Mouse (Mus musculus): ENCODE measurements around the gene Gm9573. TPM values are rescaled to one million over a fixed set of nuclear protein-coding genes. Genes with fewer than 3 reads are reported as not detected.

The Gm9573 gene
- polyA plus RNA-seq, 1 experiment: not detected

DNA sequence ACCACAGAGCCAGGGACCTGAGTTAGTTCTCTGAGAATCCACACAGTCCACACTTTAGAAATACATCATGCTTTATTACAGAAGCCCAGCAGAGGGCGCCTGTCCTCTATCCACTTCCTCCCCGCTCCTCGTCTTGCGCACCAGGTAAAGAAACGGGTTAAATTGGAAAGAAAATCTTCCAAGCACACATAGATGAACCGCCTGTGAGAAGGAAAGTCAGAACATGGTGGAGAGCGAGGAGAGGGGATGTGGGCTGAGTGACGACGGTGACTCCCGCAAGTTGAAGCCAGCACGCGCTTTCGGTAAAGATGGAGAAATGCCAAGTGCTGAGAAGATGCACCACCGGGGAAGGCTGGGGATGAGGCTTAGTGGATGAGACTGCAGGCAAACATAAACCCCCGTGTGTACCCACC lies 9.3 kb upstream of the Gm9573 start:
- TF ChIP-seq POLR2A (IDR thresholded peaks at IDR 0.05; ENCODE audit: low read depth, low read length): no peak
- TF ChIP-seq CTCF (conservative IDR thresholded peaks at IDR 0.05; ENCODE audit: insufficient read depth, insufficient read length, low read depth, low read length): peak; percentile 72
- Histone ChIP-seq H3K27ac (ENCODE audit: insufficient read depth, low read depth, low read length) (no peak overlapping the region), H3K4me1 (ENCODE audit: control insufficient read depth, insufficient read depth, low read length) (no peaks in the 10 kb centered on the region; the same call in 1 of the 2 replicates), H3K4me3 (ENCODE audit: insufficient read depth, low read depth, low read length) (peak overlapping the region; percentile 46), H3K27me3 (replicated peaks; ENCODE audit: control insufficient read depth, insufficient read depth, low read length) (no peaks in the 10 kb centered on the region), H3K36me3 (ENCODE audit: control insufficient read depth, insufficient read depth, low read length) (no peaks in the 10 kb centered on the region)
- peak; percentile 81 for DNase-seq
- WGBS: under 1% methylated on average over 15 of the region's 15 CpGs

DNA sequence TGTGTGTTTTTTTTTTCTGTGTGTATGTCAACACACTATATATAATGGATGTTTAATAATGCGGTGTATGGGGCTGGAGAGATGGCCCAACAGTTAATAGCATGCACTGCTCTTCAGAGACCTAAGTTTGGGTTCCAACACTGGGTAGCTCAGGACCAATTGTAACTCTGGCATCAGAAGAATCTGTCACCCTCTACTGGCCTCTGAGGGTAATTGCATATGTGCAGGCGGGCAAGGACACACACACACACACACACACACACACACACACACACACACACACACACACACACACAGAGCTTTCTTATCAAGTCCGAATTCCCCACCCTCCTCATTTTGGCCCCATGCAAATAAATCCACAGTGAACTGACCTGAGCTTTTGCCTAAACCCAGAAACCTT lies 8.8 kb upstream of the Gm9573 start:
- Histone ChIP-seq H3K36me3 (ENCODE audit: control insufficient read depth, insufficient read depth, low read length) (no peaks in the 10 kb centered on the region), H3K27ac (ENCODE audit: insufficient read depth, low read depth, low read length) (no peak overlapping the region), H3K4me1 (ENCODE audit: control insufficient read depth, insufficient read depth, low read length) (no peaks in the 10 kb centered on the region; the same call in 1 of the 2 replicates), H3K4me3 (ENCODE audit: insufficient read depth, low read depth, low read length) (no peak overlapping the region), H3K27me3 (replicated peaks; ENCODE audit: control insufficient read depth, insufficient read depth, low read length) (no peaks in the 10 kb centered on the region)
- no peak for DNase-seq
- 73% methylated on average over 3 of the region's 3 CpGs for WGBS
- TF ChIP-seq CTCF (conservative IDR thresholded peaks at IDR 0.05; ENCODE audit: insufficient read depth, insufficient read length, low read depth, low read length) (0 out of 2 replicates have a peak, but pooled peaks have one; percentile 24), POLR2A (IDR thresholded peaks at IDR 0.05; ENCODE audit: low read depth, low read length) (no peak)

GRCm38 (mm10) chr17:35633992-35634391 lies 7.6 kb upstream of the Gm9573 start:
- Histone ChIP-seq H3K4me3 (ENCODE audit: insufficient read depth, low read depth, low read length) (no peak overlapping the region), H3K4me1 (ENCODE audit: control insufficient read depth, insufficient read depth, low read length) (no peaks in the 10 kb centered on the region; the same call in 1 of the 2 replicates), H3K27ac (ENCODE audit: insufficient read depth, low read depth, low read length) (no peak overlapping the region), H3K27me3 (replicated peaks; ENCODE audit: control insufficient read depth, insufficient read depth, low read length) (no peaks in the 10 kb centered on the region), H3K36me3 (ENCODE audit: control insufficient read depth, insufficient read depth, low read length) (no peaks in the 10 kb centered on the region)
- WGBS: 22% methylated on average over 1 of the region's 1 CpGs
- DNase-seq: peak; percentile 56
- TF ChIP-seq POLR2A (IDR thresholded peaks at IDR 0.05; ENCODE audit: low read depth, low read length) (no peak), CTCF (conservative IDR thresholded peaks at IDR 0.05; ENCODE audit: insufficient read depth, insufficient read length, low read depth, low read length) (peak; percentile 51; the same call in 1 of the 2 replicates)

DNA sequence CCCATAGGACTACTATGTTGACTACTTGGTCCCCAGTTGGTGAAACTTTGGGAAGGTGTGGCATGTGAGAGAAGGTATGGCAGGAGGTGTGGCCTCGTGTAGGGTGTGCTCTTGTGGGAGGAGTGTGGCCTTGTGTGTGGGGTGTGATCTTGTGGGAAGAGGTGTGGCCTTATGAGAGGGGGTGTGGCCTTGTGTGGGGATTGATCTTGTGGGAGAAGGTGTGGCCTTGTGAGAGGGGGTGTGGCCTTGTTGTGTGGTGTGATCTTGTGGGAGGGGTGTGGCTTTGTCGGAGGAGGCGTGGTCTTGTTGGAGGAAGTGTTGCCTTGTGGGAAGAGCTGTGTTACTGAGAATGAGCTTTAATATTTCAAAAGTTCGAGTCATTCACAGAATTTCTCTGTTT lies 9.3 kb downstream of the Gm9573 start:
- no peaks in the 10 kb centered on the region for H3K36me3 ChIP-seq (ENCODE audit: control insufficient read depth, insufficient read depth, low read length)
- no peak overlapping the region for H3K4me3 ChIP-seq (ENCODE audit: insufficient read depth, low read depth, low read length)
- H3K27ac ChIP-seq (ENCODE audit: insufficient read depth, low read depth, low read length): no peak overlapping the region
- 81% methylated on average over 4 of the region's 4 CpGs for WGBS
- TF ChIP-seq CTCF (conservative IDR thresholded peaks at IDR 0.05; ENCODE audit: insufficient read depth, insufficient read length, low read depth, low read length) (no peak), POLR2A (IDR thresholded peaks at IDR 0.05; ENCODE audit: low read depth, low read length) (no peak)
- no peak for DNase-seq
- H3K27me3 ChIP-seq (replicated peaks; ENCODE audit: control insufficient read depth, insufficient read depth, low read length): no peaks in the 10 kb centered on the region
- no peaks in the 10 kb centered on the region for H3K4me1 ChIP-seq (ENCODE audit: control insufficient read depth, insufficient read depth, low read length)

DNA sequence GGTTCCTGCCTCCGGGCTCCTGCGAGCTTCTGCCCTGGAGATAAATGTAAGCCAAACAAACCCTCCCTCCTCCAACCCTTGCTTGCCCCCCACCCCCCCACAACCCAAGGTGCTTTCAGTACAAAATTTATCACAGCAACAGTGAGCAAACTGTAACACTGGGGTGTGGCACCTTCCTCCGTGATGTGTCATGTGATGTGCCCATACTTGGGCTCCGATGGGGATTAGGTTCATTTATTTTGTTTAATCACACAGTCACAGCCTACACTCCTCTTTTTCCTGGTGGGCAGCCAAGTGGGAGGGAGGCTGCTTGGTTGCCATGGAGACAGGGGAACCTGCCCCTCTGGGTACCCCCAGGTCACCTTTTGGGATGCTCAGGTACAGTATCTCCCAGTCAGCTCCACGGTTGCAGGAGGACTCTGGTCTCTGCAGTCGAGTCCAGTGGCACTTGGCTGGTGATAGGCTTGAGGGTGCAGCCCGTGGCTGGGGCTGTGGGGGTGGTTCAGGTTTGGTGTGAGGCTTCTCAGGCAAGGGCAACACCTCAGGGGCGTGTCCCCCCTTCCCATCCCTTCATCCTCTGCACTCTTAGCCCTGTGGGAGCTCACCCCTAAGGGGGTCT lies 24.6 kb downstream of the Gm9573 start:
- Histone ChIP-seq H3K27me3 (replicated peaks; ENCODE audit: control insufficient read depth, insufficient read depth, low read length) (no peaks in the 10 kb centered on the region), H3K27ac (ENCODE audit: insufficient read depth, low read depth, low read length) (no peak overlapping the region), H3K4me3 (ENCODE audit: insufficient read depth, low read depth, low read length) (no peak overlapping the region), H3K36me3 (ENCODE audit: control insufficient read depth, insufficient read depth, low read length) (no peaks in the 10 kb centered on the region), H3K4me1 (ENCODE audit: control insufficient read depth, insufficient read depth, low read length) (no peaks in the 10 kb centered on the region)
- TF ChIP-seq POLR2A (IDR thresholded peaks at IDR 0.05; ENCODE audit: low read depth, low read length): no peak
- TF ChIP-seq CTCF (conservative IDR thresholded peaks at IDR 0.05; ENCODE audit: insufficient read depth, insufficient read length, low read depth, low read length): no peak
- WGBS: 30% methylated on average over 8 of the region's 8 CpGs
- no peak for DNase-seq

DNA sequence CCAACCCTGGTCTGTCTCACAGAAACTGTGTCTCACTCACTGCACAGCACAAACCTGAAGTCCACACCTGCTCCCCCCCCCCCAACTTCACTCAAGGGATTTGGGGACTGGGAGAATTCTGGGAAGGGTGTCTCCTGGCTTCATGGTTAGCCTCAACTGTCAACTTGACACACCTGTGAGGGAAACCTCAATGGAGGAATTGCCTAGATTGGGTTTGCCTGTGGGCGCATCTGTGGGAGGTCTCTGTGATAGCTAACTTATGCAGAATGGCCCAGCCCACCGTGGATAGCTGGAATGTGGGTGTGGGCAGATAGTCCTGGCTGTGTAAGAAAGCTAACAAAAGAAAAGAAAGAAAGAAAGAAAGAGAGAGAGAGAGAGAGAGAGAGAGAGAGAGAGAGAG lies 25.2 kb downstream of the Gm9573 start, which contains the start of gene Sfta2:
Gene Sfta2, plus strand, starts transcription at position 301 of the 400 bp plus-strand sequence.
- Histone ChIP-seq H3K27me3 (replicated peaks; ENCODE audit: control insufficient read depth, insufficient read depth, low read length) (no peaks in the 10 kb centered on the region), H3K4me1 (ENCODE audit: control insufficient read depth, insufficient read depth, low read length) (no peaks in the 10 kb centered on the region), H3K27ac (ENCODE audit: insufficient read depth, low read depth, low read length) (no peak within 1 kb of the TSS), H3K4me3 (ENCODE audit: insufficient read depth, low read depth, low read length) (no peak within 1 kb of the TSS), H3K36me3 (ENCODE audit: control insufficient read depth, insufficient read depth, low read length) (no peaks in the 10 kb centered on the region)
- WGBS: 40% methylated on average over 2 of the region's 2 CpGs
- TF ChIP-seq CTCF (conservative IDR thresholded peaks at IDR 0.05; ENCODE audit: insufficient read depth, insufficient read length, low read depth, low read length) (no peak), POLR2A (IDR thresholded peaks at IDR 0.05; ENCODE audit: low read depth, low read length) (no peak)
- DNase-seq: no peak

GRCm38 (mm10) chr17:35597399-35597798 lies 29.0 kb downstream of the Gm9573 start:
- whole genome bisulfite sequencing: 96% methylated on average over 3 of the region's 3 CpGs
- H3K36me3 ChIP-seq (ENCODE audit: control insufficient read depth, insufficient read depth, low read length): no peaks in the 10 kb centered on the region
- no peaks in the 10 kb centered on the region for H3K4me1 ChIP-seq (ENCODE audit: control insufficient read depth, insufficient read depth, low read length)
- no peaks in the 10 kb centered on the region for H3K27me3 ChIP-seq (replicated peaks; ENCODE audit: control insufficient read depth, insufficient read depth, low read length)
- H3K4me3 ChIP-seq (ENCODE audit: insufficient read depth, low read depth, low read length): no peak overlapping the region
- no peak for TF ChIP-seq POLR2A (IDR thresholded peaks at IDR 0.05; ENCODE audit: low read depth, low read length)
- TF ChIP-seq CTCF (conservative IDR thresholded peaks at IDR 0.05; ENCODE audit: insufficient read depth, insufficient read length, low read depth, low read length): no peak
- H3K27ac ChIP-seq (ENCODE audit: insufficient read depth, low read depth, low read length): no peak overlapping the region
- DNase-seq: no peak
